Mouse (Mus musculus): Measurements from ENCODE around the gene Irf2bpl. TPM values are rescaled to one million over a fixed set of nuclear protein-coding genes. Genes with fewer than 3 reads are reported as not detected.

The Irf2bpl gene
- polyA plus RNA-seq, 1 experiment = 59.1 TPM

DNA sequence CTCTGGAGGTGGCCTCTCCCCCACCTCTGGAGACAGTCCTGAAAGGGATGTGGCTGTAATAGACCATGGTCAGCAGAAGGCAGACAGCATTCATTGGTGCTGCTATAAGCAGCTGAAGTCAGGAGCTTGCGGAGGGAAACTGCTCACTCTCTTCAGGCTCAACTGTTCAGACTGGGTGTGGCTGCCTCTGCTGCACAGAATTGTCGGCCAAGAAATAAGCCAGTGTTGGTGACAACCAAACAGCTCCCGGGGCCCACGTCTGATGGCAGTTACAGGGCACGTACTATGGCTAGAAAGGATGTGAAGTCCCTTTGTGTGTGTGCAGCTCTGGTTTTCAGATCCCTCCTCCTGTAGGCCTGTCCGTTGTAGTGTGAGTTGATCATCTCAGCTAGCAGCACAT, 30.2 kb upstream of the Irf2bpl start:
- H3K4me2 ChIP-seq (ENCODE audit: low read depth) = no peak overlapping the region
- no peak overlapping the region for H3K4me3 ChIP-seq
- H3K27me3 ChIP-seq (ENCODE audit: control insufficient read depth, insufficient read depth, insufficient read length) = no peaks in the 10 kb centered on the region
- TF ChIP-seq MAX (IDR thresholded peaks at IDR 0.05; ENCODE audit: low read depth) (no peak), TCF12 (IDR thresholded peaks at IDR 0.05; ENCODE audit: insufficient read depth, poor library complexity, severe bottlenecking) (no peak), TCF3 (IDR thresholded peaks at IDR 0.05; ENCODE audit: insufficient read length, low read depth) (no peak), REST (IDR thresholded peaks at IDR 0.05; ENCODE audit: insufficient read depth, insufficient read length) (no peak), MYOG (IDR thresholded peaks at IDR 0.05; ENCODE audit: control insufficient read depth in 1 of 3, insufficient read depth in 1 of 3, insufficient read length in 2 of 3, low read depth in 2 of 3) (no peak), POLR2AphosphoS2 (IDR thresholded peaks at IDR 0.05; ENCODE audit: insufficient read length, low read depth) (no peak), SRF (IDR thresholded peaks at IDR 0.05; ENCODE audit: control insufficient read depth, insufficient read length, low read depth) (no peak), CEBPB (IDR thresholded peaks at IDR 0.05; ENCODE audit: insufficient read depth, poor library complexity, severe bottlenecking) (no peak), E2F4 (IDR thresholded peaks at IDR 0.05; ENCODE audit: insufficient read depth) (no peak), USF1 (IDR thresholded peaks at IDR 0.05; ENCODE audit: low read depth) (no peak), MYOD1 (IDR thresholded peaks at IDR 0.05; ENCODE audit: control insufficient read depth in 1 of 3, insufficient read length in 2 of 3, low read depth in 2 of 3) (no peak)
- H3ac ChIP-seq (ENCODE audit: control insufficient read depth, insufficient read length) = no peak overlapping the region
- no peaks in the 10 kb centered on the region for H3K79me2 ChIP-seq (ENCODE audit: control insufficient read depth, insufficient read depth)
- no peaks in the 10 kb centered on the region for H3K36me3 ChIP-seq (ENCODE audit: control insufficient read depth, insufficient read depth)

DNA sequence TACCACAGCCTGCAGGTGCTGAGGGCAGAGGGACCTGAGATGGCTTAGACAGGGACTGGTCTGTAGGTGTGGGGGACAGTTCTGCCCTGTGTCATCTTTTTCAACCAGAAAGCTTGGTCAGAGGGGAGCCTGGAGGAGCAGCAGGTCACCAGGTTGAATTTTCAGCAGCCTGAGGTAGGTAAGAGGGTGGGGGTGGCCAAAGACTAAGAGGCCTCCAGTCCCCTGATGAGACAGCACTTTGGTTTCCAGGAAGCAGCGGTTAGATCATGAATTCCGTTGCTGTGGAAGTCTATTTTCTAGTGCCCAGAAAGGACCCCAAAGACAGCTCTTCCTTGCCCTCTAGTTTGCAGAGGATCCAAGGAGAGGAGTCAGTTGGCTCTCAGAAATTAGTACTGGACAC, 29.8 kb upstream of the Irf2bpl start:
- H3K79me2 ChIP-seq (ENCODE audit: control insufficient read depth, insufficient read depth) = no peaks in the 10 kb centered on the region
- H3K4me3 ChIP-seq = no peak overlapping the region
- no peaks in the 10 kb centered on the region for H3K27me3 ChIP-seq (ENCODE audit: control insufficient read depth, insufficient read depth, insufficient read length)
- no peak for TF ChIP-seq MYOD1 (IDR thresholded peaks at IDR 0.05; ENCODE audit: control insufficient read depth in 1 of 3, insufficient read length in 2 of 3, low read depth in 2 of 3)
- TF ChIP-seq TCF12 (IDR thresholded peaks at IDR 0.05; ENCODE audit: insufficient read depth, poor library complexity, severe bottlenecking) = no peak
- TF ChIP-seq REST (IDR thresholded peaks at IDR 0.05; ENCODE audit: insufficient read depth, insufficient read length) = no peak
- no peak for TF ChIP-seq POLR2A (IDR thresholded peaks at IDR 0.05; ENCODE audit: insufficient read length, low read depth)
- no peak for TF ChIP-seq USF1 (IDR thresholded peaks at IDR 0.05; ENCODE audit: low read depth)
- TF ChIP-seq E2F4 (IDR thresholded peaks at IDR 0.05; ENCODE audit: insufficient read depth) = no peak
- no peaks in the 10 kb centered on the region for H3K36me3 ChIP-seq (ENCODE audit: control insufficient read depth, insufficient read depth)
- H3K4me2 ChIP-seq (ENCODE audit: low read depth) = no peak overlapping the region
- H3ac ChIP-seq (ENCODE audit: control insufficient read depth, insufficient read length) = no peak overlapping the region

DNA sequence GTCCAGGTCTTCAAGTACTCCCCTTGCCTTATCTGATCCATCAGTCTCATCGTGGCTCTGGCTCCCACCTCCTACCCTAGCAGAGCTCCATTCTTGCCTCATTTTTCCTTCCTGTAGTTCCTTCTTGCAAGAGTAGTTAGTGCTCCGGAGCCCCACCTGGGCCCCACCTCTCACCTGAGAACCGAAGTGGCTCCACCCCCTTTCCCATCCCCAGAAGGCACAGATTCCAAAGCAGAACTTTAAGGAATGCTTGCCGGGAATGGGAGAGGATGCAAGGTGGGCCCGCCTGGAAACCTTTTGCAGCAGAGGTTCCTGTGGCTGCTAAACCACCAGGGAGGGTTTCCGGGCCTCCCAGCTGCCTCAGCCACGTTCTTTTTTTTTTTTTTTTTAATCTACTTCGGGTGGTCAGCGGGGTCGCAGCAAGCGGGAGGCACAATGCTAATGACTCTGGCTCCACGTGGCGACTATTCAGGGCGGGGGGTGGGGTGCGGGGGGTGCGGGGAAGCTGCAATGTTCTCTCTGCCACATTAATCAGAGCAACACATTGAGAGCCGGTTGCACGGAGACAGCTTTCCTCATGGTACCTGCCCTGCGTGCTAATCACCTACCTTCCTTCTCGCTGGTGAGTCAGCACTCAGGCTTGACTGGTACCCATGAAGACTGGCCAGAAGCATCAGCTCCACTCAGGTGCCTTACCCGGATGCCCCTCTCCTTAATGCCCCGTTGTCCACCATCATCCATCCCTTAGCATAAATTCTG, 27.9 kb upstream of the Irf2bpl start:
- Histone ChIP-seq H3ac (ENCODE audit: control insufficient read depth, insufficient read length) (no peak overlapping the region), H3K4me2 (ENCODE audit: low read depth) (no peak overlapping the region), H3K27me3 (ENCODE audit: control insufficient read depth, insufficient read depth, insufficient read length) (no peaks in the 10 kb centered on the region), H3K79me2 (ENCODE audit: control insufficient read depth, insufficient read depth) (no peaks in the 10 kb centered on the region), H3K4me3 (no peak overlapping the region), H3K36me3 (ENCODE audit: control insufficient read depth, insufficient read depth) (no peaks in the 10 kb centered on the region)
- TF ChIP-seq SRF (IDR thresholded peaks at IDR 0.05; ENCODE audit: control insufficient read depth, insufficient read length, low read depth) (no peak), MYOD1 (IDR thresholded peaks at IDR 0.05; ENCODE audit: control insufficient read depth in 1 of 3, insufficient read length in 2 of 3, low read depth in 2 of 3) (no peak), REST (IDR thresholded peaks at IDR 0.05; ENCODE audit: insufficient read depth, insufficient read length) (no peak), E2F4 (IDR thresholded peaks at IDR 0.05; ENCODE audit: insufficient read depth) (no peak), MAX (IDR thresholded peaks at IDR 0.05; ENCODE audit: low read depth) (no peak), MYOG (IDR thresholded peaks at IDR 0.05; ENCODE audit: control insufficient read depth in 1 of 3, insufficient read depth in 1 of 3, insufficient read length in 2 of 3, low read depth in 2 of 3) (no peak), TCF12 (IDR thresholded peaks at IDR 0.05; ENCODE audit: insufficient read depth, poor library complexity, severe bottlenecking) (no peak), TCF3 (IDR thresholded peaks at IDR 0.05; ENCODE audit: insufficient read length, low read depth) (no peak), POLR2A (IDR thresholded peaks at IDR 0.05; ENCODE audit: insufficient read length, low read depth) (no peak), POLR2AphosphoS2 (IDR thresholded peaks at IDR 0.05; ENCODE audit: insufficient read length, low read depth) (no peak), USF1 (IDR thresholded peaks at IDR 0.05; ENCODE audit: low read depth) (no peak), CEBPB (IDR thresholded peaks at IDR 0.05; ENCODE audit: insufficient read depth, poor library complexity, severe bottlenecking) (no peak)

DNA sequence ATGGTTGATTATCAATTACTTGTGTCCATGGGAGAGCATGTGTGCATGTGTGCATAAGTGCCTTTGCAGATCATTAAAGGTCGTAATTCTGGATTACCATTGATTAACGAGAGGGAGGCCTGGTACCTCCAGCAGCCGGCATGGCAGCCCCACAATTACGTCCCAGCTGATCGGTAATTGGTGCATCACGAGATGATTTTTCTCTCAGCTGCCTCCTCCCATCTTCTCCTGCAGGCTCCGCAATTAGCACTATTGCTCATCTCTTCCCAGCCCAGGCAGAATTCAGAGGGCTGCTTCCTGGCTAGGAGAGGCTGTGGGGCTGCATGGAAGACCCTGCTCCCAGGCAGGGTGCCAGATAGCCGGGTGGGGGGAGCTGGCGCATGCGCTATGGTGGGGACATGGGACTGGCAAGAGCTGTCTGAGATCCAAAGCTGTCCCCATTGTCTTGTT, 26.9 kb upstream of the Irf2bpl start:
- no peaks in the 10 kb centered on the region for H3K36me3 ChIP-seq (ENCODE audit: control insufficient read depth, insufficient read depth)
- no peak overlapping the region for H3K4me3 ChIP-seq
- no peak overlapping the region for H3K4me2 ChIP-seq (ENCODE audit: low read depth)
- TF ChIP-seq E2F4 (IDR thresholded peaks at IDR 0.05; ENCODE audit: insufficient read depth) (no peak), MAX (IDR thresholded peaks at IDR 0.05; ENCODE audit: low read depth) (no peak), SRF (IDR thresholded peaks at IDR 0.05; ENCODE audit: control insufficient read depth, insufficient read length, low read depth) (no peak), POLR2A (IDR thresholded peaks at IDR 0.05; ENCODE audit: insufficient read length, low read depth) (no peak), REST (IDR thresholded peaks at IDR 0.05; ENCODE audit: insufficient read depth, insufficient read length) (no peak), CEBPB (IDR thresholded peaks at IDR 0.05; ENCODE audit: insufficient read depth, poor library complexity, severe bottlenecking) (no peak), TCF3 (IDR thresholded peaks at IDR 0.05; ENCODE audit: insufficient read length, low read depth) (no peak), USF1 (IDR thresholded peaks at IDR 0.05; ENCODE audit: low read depth) (no peak), POLR2AphosphoS2 (IDR thresholded peaks at IDR 0.05; ENCODE audit: insufficient read length, low read depth) (no peak), TCF12 (IDR thresholded peaks at IDR 0.05; ENCODE audit: insufficient read depth, poor library complexity, severe bottlenecking) (no peak), MYOD1 (IDR thresholded peaks at IDR 0.05; ENCODE audit: control insufficient read depth in 1 of 3, insufficient read length in 2 of 3, low read depth in 2 of 3) (no peak), MYOG (IDR thresholded peaks at IDR 0.05; ENCODE audit: control insufficient read depth in 1 of 3, insufficient read depth in 1 of 3, insufficient read length in 2 of 3, low read depth in 2 of 3) (no peak)
- H3ac ChIP-seq (ENCODE audit: control insufficient read depth, insufficient read length) = no peak overlapping the region
- no peaks in the 10 kb centered on the region for H3K27me3 ChIP-seq (ENCODE audit: control insufficient read depth, insufficient read depth, insufficient read length)
- no peaks in the 10 kb centered on the region for H3K79me2 ChIP-seq (ENCODE audit: control insufficient read depth, insufficient read depth)

All from myocyte (in vitro differentiated cells).